Mouse (Mus musculus) embryonic facial prominence, embryonic 13.5 days (tissue): ENCODE results near the gene Pamr1. TPM values are rescaled to one million over a fixed set of nuclear protein-coding genes. Genes with fewer than 3 reads are reported as not detected.

Source experiments
- ATAC-seq: fragments of 200-750 bp; cut with Nextera tagmentation; 2 replicates; pipeline ENCODE4 v1.8.0; 2017; ENCODE audit warnings: low read depth; ENCODE audit not compliant: insufficient number of reproducible peaks, insufficient read depth, low FRiP score, low TSS enrichment
- H3K27ac ChIP-seq: fragments of 300-500 bp; sonication (generic); 2 replicates; pipeline ENCODE4 v1.5.1; 2015; ENCODE audit warnings: moderate library complexity, mild to moderate bottlenecking, inconsistent platforms
- H3K27me3 ChIP-seq: fragments of 300-500 bp; sonication (generic); 2 replicates; pipeline ENCODE4 v1.6.1; 2015; ENCODE audit warnings: mild to moderate bottlenecking, inconsistent platforms
- H3K36me3 ChIP-seq: fragments of 300-500 bp; sonication (generic); 2 replicates; pipeline ENCODE4 v1.6.1; 2015; ENCODE audit warnings: mild to moderate bottlenecking, inconsistent platforms
- H3K4me1 ChIP-seq: fragments of 300-500 bp; sonication (generic); 2 replicates; pipeline ENCODE4 v1.6.1; 2015; ENCODE audit warnings: inconsistent platforms
- H3K4me2 ChIP-seq: fragments of 300-500 bp; sonication (generic); 2 replicates; pipeline ENCODE4 v1.6.1; 2015; ENCODE audit warnings: moderate library complexity, mild to moderate bottlenecking, inconsistent platforms
- H3K4me3 ChIP-seq: fragments of 300-500 bp; sonication (generic); 2 replicates; pipeline ENCODE4 v1.5.1; 2015; ENCODE audit warnings: mild to moderate bottlenecking, inconsistent platforms
- H3K9ac ChIP-seq: fragments of 300-500 bp; sonication (generic); 2 replicates; pipeline ENCODE4 v1.6.1; 2015; ENCODE audit warnings: mild to moderate bottlenecking, inconsistent platforms
- H3K9me3 ChIP-seq: fragments of 300-500 bp; sonication (generic); 2 replicates; pipeline ENCODE4 v1.6.1; 2016; ENCODE audit warnings: inconsistent platforms
- WGBS: fragments of 180-500 bp; shearing (Covaris S2); methylation state at CpG from one replicate; pipeline ENCODE4 v1.1.7; 2015; ENCODE audit warnings: mixed read lengths; 5-methylcytosine and 5-hydroxymethylcytosine counted together
- polyA plus RNA-seq: library from polyadenylated mRNA; unstranded; fragments of >200 nt; fragmentation: Nextera tagmentation; extraction: Ambion mirVana; gene quantifications from 2 replicates; pipeline ENCODE4 v1.2.1, GENCODE M21; 2015

Gene Pamr1
- polyA plus RNA-seq, 1 experiment from 2014 or later: 7.5 TPM

DNA sequence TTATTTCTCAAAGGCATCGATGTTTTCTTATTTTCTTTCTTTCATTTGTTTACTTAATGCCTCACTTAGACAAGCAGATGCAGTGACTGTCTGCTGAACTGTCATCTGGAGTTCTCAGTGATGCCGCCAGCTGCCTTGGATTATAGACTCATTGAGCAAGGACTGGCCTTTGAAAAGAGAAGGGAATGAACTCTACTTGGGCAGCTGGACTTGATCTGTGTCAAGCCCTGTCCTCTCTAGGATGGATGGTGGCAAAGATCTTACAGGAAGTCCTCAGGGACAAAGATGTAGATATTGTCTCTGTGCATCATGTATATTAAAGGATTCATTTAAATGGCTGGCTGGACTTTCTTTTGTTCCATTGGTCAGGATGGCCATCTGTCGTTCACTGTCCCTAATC, 114.1 kb downstream of the Pamr1 start:
- no peak overlapping the region for H3K4me3 ChIP-seq
- no peaks in the 10 kb centered on the region for H3K9me3 ChIP-seq
- no peak for ATAC-seq
- WGBS: 49% methylated on average over 3 of the region's 3 CpGs
- H3K4me2 ChIP-seq: no peak overlapping the region
- no peak overlapping the region for H3K9ac ChIP-seq
- no peaks in the 10 kb centered on the region for H3K36me3 ChIP-seq
- no peak overlapping the region for H3K27ac ChIP-seq
- H3K27me3 ChIP-seq: peaks cover 36% of the 10 kb centered on the region
- peaks cover 23% of the 10 kb centered on the region for H3K4me1 ChIP-seq

DNA sequence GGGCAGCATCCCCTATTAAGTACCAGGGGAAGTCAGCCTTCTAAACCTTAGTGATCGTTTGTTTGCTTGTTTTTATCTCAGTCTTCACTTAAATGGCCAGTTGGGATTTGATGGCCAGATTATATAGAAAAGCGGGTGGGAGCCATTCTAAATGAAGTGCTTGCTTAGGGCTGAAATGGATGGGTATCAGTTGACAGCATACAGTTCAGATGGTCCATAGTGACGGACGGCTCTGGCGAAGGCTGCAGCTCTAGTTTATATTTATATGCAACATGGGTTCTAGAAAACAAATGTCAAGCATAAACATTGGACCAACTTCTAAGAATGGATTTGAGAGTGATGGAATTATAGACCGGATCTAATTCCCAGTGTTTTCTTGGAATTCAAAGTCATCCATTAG, 118.2 kb downstream of the Pamr1 start:
- 78% methylated on average over 6 of the region's 6 CpGs for WGBS
- ATAC-seq: no peak

DNA sequence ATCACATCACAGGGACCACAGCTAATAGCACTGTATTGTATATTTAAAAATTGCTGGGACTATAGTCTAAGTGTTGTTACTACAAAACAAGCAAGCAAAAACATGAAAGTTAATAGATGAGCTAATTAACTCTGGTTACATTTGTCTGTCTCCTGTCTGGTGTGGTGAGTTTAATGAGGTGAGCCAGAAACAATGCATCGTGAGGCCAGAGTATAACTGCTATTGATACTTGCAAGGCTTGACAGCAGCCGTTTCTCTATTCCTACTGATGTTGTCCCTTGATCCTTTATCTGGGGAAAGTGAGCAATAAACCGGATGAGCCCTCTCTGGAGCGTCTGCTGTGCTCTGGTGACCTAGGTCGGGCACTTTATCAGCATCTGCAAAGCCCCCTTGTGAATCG, 119.8 kb downstream of the Pamr1 start:
- 65% methylated on average over 6 of the region's 6 CpGs for WGBS
- ATAC-seq: no peak

More for the DNA sequence above, 118.2 kb downstream of the Pamr1 start:
- H3K27ac ChIP-seq: no peak overlapping the region
- H3K27me3 ChIP-seq: no peaks in the 10 kb centered on the region
- no peak overlapping the region for H3K4me3 ChIP-seq
- no peaks in the 10 kb centered on the region for H3K9me3 ChIP-seq
- no peak overlapping the region for H3K4me2 ChIP-seq
- H3K4me1 ChIP-seq: peaks cover 11% of the 10 kb centered on the region
- H3K36me3 ChIP-seq: no peaks in the 10 kb centered on the region
- no peak overlapping the region for H3K9ac ChIP-seq

DNA sequence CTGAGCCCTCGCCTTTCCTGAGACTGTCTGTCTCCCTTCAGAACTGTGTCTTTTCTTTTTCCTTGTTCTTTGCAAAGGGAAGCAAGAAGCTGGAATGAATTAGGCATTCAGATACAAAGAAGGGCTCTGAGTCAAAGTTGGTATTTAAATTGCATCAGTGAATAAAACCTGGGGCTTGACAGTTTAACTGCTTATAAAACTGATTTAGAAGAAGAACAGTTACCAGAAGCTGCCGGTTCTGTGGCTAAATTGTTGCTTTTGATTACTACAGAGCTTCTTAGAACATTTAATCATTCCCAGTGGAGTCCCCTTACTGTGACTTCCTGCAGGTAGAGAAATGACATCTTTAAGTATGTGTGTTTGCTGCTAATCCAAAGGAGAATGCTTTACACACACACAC, 124.8 kb downstream of the Pamr1 start:
- H3K4me3 ChIP-seq: no peak overlapping the region
- H3K27me3 ChIP-seq: peaks cover 3% of the 10 kb centered on the region; the same call in 1 of the 2 replicates
- no peaks in the 10 kb centered on the region for H3K36me3 ChIP-seq
- no peak for ATAC-seq
- H3K27ac ChIP-seq: 0 out of 2 replicates have a peak overlapping the region, but pooled peaks have one; percentile 16
- WGBS: 24% methylated on average over 2 of the region's 2 CpGs
- no peaks in the 10 kb centered on the region for H3K9me3 ChIP-seq
- H3K4me2 ChIP-seq: no peak overlapping the region
- H3K9ac ChIP-seq: no peak overlapping the region
- H3K4me1 ChIP-seq: peaks cover 22% of the 10 kb centered on the region

More for the DNA sequence above, 119.8 kb downstream of the Pamr1 start:
- peaks cover 8% of the 10 kb centered on the region for H3K4me1 ChIP-seq
- no peaks in the 10 kb centered on the region for H3K27me3 ChIP-seq
- no peak overlapping the region for H3K9ac ChIP-seq
- no peak overlapping the region for H3K4me2 ChIP-seq
- H3K27ac ChIP-seq: no peak overlapping the region
- H3K9me3 ChIP-seq: no peaks in the 10 kb centered on the region
- no peaks in the 10 kb centered on the region for H3K36me3 ChIP-seq
- no peak overlapping the region for H3K4me3 ChIP-seq

DNA sequence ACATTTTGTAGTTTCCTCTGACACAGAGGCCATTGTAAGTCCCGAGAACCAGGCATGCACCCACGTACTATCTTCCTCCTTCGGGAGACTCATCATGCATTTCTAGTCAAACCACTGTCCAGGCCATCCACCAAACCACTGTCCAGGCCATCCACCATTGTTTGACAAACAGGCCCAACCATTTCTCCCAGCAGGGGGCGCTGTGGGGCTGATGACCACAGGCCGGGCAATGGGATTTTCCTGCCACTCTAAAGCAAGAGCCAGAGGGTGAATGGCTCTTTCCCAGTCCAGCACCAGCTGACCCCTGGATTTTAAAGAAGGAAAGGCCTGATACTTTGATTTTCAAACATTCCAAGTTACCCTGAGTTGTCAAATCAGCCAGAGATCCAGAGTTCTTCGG, 125.5 kb downstream of the Pamr1 start:
- Histone ChIP-seq H3K4me1 (peaks cover 22% of the 10 kb centered on the region), H3K36me3 (no peaks in the 10 kb centered on the region), H3K4me3 (no peak overlapping the region), H3K27ac (no peak overlapping the region), H3K27me3 (peaks cover 3% of the 10 kb centered on the region; the same call in 1 of the 2 replicates), H3K9me3 (no peaks in the 10 kb centered on the region), H3K4me2 (no peak overlapping the region), H3K9ac (no peak overlapping the region)
- no peak for ATAC-seq
- 71% methylated on average over 6 of the region's 6 CpGs for WGBS

DNA sequence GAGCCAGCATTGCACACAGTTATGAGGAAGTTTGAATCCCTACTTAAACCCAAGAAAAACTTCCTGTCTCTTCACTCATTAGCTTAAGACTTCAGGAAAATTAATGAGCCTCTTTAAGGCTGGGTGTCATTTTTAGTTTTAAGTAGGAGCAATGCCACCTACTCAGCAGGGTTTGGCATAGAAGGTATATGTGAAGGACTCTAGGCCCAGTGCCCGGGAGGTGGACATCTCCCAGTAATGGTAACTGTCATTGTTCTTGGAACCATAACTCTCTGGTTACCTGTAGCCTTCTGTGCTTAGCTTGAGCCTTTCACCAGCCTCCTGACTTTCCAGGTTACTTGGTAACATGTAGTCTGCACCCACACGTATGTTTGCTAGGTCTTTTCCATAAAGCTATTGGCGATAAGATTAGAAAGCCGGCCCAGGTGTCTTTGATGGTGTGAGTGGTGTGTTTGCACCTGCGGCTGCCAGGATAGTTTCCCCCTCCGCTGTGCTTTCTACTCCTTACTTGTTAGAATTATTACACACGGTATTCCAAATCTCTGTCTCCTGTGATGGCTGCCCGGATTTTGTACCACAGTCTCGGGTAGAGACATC, 127.0 kb downstream of the Pamr1 start:
- H3K4me1 ChIP-seq: peaks cover 22% of the 10 kb centered on the region
- H3K4me2 ChIP-seq: no peak overlapping the region
- H3K9ac ChIP-seq: no peak overlapping the region
- H3K4me3 ChIP-seq: no peak overlapping the region
- 93% methylated on average over 9 of the region's 9 CpGs for WGBS
- H3K27me3 ChIP-seq: peaks cover 3% of the 10 kb centered on the region; the same call in 1 of the 2 replicates
- H3K27ac ChIP-seq: no peak overlapping the region
- H3K9me3 ChIP-seq: no peaks in the 10 kb centered on the region
- no peak for ATAC-seq
- H3K36me3 ChIP-seq: no peaks in the 10 kb centered on the region

DNA sequence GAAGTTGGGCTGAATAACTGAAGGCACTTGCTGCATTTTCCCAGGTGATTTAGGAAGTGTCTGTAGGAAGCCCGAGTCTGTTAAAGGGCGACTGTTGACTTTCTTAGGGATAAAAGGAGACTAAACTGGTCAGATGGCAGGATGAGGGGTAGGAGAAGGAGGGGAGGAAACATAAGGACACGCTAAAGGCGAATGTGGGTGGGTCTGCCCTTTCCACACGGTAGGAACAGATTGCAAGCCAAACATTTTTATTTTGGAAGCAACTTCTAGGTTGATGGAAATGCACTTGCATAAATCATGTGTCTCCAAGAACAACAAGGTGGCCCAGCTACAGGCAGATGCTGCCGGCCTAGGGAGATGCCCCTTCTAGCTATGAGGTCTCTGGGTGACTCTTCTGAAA, 127.6 kb downstream of the Pamr1 start:
- Histone ChIP-seq H3K4me3 (no peak overlapping the region), H3K4me1 (peaks cover 22% of the 10 kb centered on the region), H3K27ac (no peak overlapping the region), H3K9me3 (no peaks in the 10 kb centered on the region), H3K36me3 (no peaks in the 10 kb centered on the region), H3K9ac (no peak overlapping the region), H3K4me2 (no peak overlapping the region), H3K27me3 (peaks cover 3% of the 10 kb centered on the region; the same call in 1 of the 2 replicates)
- 79% methylated on average over 6 of the region's 6 CpGs for WGBS
- no peak for ATAC-seq

DNA sequence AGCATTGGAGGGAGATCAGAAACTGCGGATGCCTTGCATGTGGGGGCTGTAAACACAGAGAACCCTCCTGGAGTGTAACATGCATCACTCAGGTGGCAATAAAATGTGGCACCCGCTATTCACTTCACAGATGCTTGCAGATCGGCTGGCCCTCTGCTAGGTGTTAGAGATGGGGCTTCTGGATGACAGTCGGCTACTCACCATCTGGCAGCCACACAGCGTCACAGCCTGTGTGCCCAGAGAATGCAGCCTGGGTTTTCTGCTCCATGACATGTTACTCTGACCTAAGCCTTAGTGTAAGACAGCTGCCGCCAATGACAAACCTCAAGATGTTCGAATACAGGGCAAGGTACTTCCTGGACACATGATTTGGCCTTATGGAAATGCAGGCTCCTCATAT, 131.5 kb downstream of the Pamr1 start:
- no peaks in the 10 kb centered on the region for H3K9me3 ChIP-seq
- ATAC-seq: no peak
- peaks cover 3% of the 10 kb centered on the region; the same call in 1 of the 2 replicates for H3K27me3 ChIP-seq
- H3K9ac ChIP-seq: no peak overlapping the region
- no peaks in the 10 kb centered on the region for H3K36me3 ChIP-seq
- H3K4me1 ChIP-seq: peaks cover under 1% of the 10 kb centered on the region; the same call in 1 of the 2 replicates
- no peak overlapping the region for H3K4me3 ChIP-seq
- H3K4me2 ChIP-seq: no peak overlapping the region
- no peak overlapping the region for H3K27ac ChIP-seq
- WGBS: 74% methylated on average over 7 of the region's 7 CpGs

DNA sequence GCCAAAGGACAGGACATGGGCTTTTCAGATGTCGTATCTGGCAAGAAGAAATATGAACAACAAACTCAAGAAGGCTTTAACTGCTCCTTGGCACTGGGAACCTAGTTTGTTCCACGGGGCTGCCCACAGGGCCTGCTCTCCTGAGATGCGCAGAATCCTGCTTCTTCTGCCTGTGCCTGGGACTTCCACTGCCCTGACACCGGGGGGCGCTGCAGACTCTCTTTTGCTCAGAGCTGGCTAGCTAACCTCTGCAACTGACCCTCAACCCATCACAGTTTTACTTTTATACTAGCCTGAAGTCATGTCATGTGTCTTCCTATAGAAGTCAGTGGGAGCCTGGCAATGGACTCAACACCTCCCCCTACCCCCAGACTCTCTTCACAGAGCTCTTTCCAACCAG, 132.4 kb downstream of the Pamr1 start:
- Histone ChIP-seq H3K9ac (no peak overlapping the region), H3K4me1 (no peaks in the 10 kb centered on the region), H3K4me3 (no peak overlapping the region), H3K4me2 (no peak overlapping the region), H3K27ac (no peak overlapping the region), H3K9me3 (no peaks in the 10 kb centered on the region), H3K36me3 (no peaks in the 10 kb centered on the region), H3K27me3 (peaks cover 3% of the 10 kb centered on the region; the same call in 1 of the 2 replicates)
- 40% methylated on average over 5 of the region's 5 CpGs for WGBS
- no peak for ATAC-seq

DNA sequence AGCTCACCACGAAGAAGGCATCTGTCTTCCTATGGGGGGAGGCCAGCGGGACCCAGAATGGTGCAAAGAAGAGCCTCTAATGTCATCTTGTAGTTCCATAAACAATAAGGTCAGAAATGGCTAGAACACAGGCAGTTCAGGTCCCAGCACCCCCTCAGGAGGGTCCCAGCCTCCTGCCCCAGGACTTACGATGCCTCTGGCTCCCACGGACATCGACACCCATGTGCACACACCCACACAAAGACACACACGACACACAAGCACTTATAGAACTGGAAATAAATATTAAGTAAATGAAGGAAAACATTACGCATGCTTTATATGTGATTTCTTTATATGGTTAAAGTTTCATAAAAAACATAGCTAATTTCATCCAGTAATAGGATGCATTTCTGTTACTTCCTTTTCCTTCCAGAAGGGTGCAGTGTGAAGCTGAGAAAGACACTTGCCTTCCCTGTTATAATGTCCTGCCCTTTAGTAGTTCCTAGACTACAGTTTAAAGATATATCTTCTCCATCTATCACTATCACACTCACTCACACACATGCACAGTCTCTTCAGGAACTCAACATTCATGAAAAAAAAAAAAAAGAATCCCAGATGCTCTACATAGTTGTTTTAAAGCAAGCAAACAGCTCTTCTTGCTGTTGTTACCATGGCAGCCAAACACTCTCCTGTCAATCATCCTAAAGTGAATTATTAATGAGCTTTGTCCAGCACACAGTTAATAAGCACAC, 135.7 kb downstream of the Pamr1 start:
- 87% methylated on average over 7 of the region's 7 CpGs for WGBS
- no peaks in the 10 kb centered on the region for H3K27me3 ChIP-seq
- H3K9ac ChIP-seq: no peak overlapping the region
- no peak for ATAC-seq
- no peak overlapping the region for H3K27ac ChIP-seq
- no peak overlapping the region for H3K4me2 ChIP-seq
- no peaks in the 10 kb centered on the region for H3K9me3 ChIP-seq
- no peak overlapping the region for H3K4me3 ChIP-seq
- H3K4me1 ChIP-seq: no peaks in the 10 kb centered on the region
- H3K36me3 ChIP-seq: no peaks in the 10 kb centered on the region

DNA sequence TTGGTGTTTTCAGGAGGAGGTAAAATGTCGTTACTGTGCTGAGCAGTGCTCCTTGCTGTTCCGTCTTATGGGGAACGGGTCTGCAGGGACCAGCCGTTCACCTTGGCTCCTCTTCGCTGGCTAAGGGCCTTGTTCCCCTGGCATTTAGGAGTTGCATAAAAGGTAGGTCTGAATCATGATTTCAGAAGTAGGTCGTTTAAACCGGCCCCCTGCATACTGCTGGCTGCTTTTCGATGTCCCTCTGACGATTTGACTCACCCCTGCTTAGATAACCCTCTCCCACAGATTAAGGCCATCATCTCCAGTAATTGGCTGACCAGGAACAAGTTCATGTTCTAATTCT, 136.3 kb downstream of the Pamr1 start:
- no peak for ATAC-seq
- H3K4me3 ChIP-seq: no peak overlapping the region
- H3K9me3 ChIP-seq: no peaks in the 10 kb centered on the region
- 76% methylated on average over 9 of the region's 9 CpGs for WGBS
- no peak overlapping the region for H3K9ac ChIP-seq
- H3K4me1 ChIP-seq: no peaks in the 10 kb centered on the region
- H3K36me3 ChIP-seq: no peaks in the 10 kb centered on the region
- no peak overlapping the region for H3K27ac ChIP-seq
- H3K27me3 ChIP-seq: no peaks in the 10 kb centered on the region
- H3K4me2 ChIP-seq: no peak overlapping the region
